Mouse (Mus musculus): ENCODE measurements at regions not wholly inside any gene's neighbourhood (a gene's known extent, or its start where the extent isn't known, plus 50 kb on each side); places are given as distances from the start of the nearest gene placed in this dataset.

DNA sequence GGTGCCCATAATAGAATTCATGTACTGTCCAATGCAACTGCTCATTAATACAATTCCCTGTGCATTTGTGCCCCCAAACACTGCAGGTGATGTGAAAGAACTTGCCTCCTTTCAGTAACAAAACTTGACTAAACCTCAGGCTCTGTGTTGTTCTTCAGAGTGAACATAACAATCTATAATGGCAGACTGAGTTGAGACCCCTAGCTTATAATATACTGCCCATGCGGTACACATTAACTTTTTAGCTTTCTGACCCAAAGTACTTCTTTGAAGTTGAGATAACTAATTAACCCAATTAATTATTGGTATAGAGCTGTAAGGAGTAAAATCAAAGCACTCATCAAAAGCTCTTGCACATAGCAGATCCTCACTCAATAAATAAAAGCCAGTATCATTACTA, 85.4 kb downstream of the Kctd12 start:
- no peak for TF ChIP-seq POLR2A (IDR thresholded peaks at IDR 0.05; ENCODE audit: insufficient read length, low read depth)
- TF ChIP-seq TCF12 (IDR thresholded peaks at IDR 0.05; ENCODE audit: insufficient read depth, poor library complexity, severe bottlenecking): no peak
- no peak for TF ChIP-seq POLR2AphosphoS2 (IDR thresholded peaks at IDR 0.05; ENCODE audit: insufficient read length, low read depth)
- TF ChIP-seq CEBPB (IDR thresholded peaks at IDR 0.05; ENCODE audit: insufficient read depth, poor library complexity, severe bottlenecking): no peak
- no peak for TF ChIP-seq USF1 (IDR thresholded peaks at IDR 0.05; ENCODE audit: low read depth)
- no peak for TF ChIP-seq E2F4 (IDR thresholded peaks at IDR 0.05; ENCODE audit: insufficient read depth)
- no peak for TF ChIP-seq REST (IDR thresholded peaks at IDR 0.05; ENCODE audit: insufficient read depth, insufficient read length)
- TF ChIP-seq SRF (IDR thresholded peaks at IDR 0.05; ENCODE audit: control insufficient read depth, insufficient read length, low read depth): no peak
- TF ChIP-seq MAX (IDR thresholded peaks at IDR 0.05; ENCODE audit: low read depth): no peak

Measured in myocyte (in vitro differentiated cells).